In genomic region chr8:108993718-108994117, GRCm38 (mm10) we compare ENCODE assay signal across 17 mouse cellular contexts.
"Had no signal": no experiment of that assay in that cellular context is flagged by ENCODE, and none has a peak within 500 bp of the region (broad histone marks: within the 10 kb centered on the region; RNA-seq: fewer than 3 reads in every experiment).

No protein-coding gene starts in this region.

- H3K4me3 ChIP-seq: lung, embryonic 15.5 days; megakaryocyte, embryonic 14.5 days; midbrain, embryonic 13.5 days; midbrain, embryonic 15.5 days; neural tube, embryonic 12.5 days; stomach, embryonic 15.5 days had no signal

- DNase-seq: lung, adult 2 months; lung, postnatal 14 days; lung, postnatal 36 days; right cerebral cortex, postnatal 14 days; thymus, adult 2 months; thymus, postnatal 25 days; thymus, postnatal 4 days had no signal

- H3K4me2 ChIP-seq: lung, embryonic 15.5 days; midbrain, embryonic 11.5 days; midbrain, embryonic 13.5 days; midbrain, embryonic 15.5 days; neural tube, embryonic 12.5 days; stomach, embryonic 15.5 days had no signal

- H3K9me3 ChIP-seq: lung, embryonic 15.5 days; megakaryocyte, embryonic 14.5 days; midbrain, embryonic 13.5 days; midbrain, embryonic 15.5 days; neural tube, embryonic 12.5 days; stomach, embryonic 15.5 days had no signal

- H3K27me3 ChIP-seq: lung, embryonic 15.5 days; megakaryocyte, embryonic 14.5 days; midbrain, embryonic 13.5 days; midbrain, embryonic 15.5 days; neural tube, embryonic 12.5 days; stomach, embryonic 15.5 days had no signal

- H3K36me3 ChIP-seq: lung, embryonic 15.5 days; midbrain, embryonic 13.5 days; midbrain, embryonic 15.5 days; neural tube, embryonic 12.5 days; stomach, embryonic 15.5 days had no signal

- H3K9ac ChIP-seq: lung, embryonic 15.5 days; midbrain, embryonic 13.5 days; midbrain, embryonic 15.5 days; neural tube, embryonic 12.5 days; stomach, embryonic 15.5 days had no signal

- ATAC-seq: lung, postnatal 0 days; midbrain, embryonic 13.5 days; midbrain, embryonic 15.5 days had no signal

- H3K27ac ChIP-seq: lung, embryonic 15.5 days; macrophage; midbrain, embryonic 13.5 days; midbrain, embryonic 15.5 days; neural tube, embryonic 12.5 days; stomach, embryonic 15.5 days; stomach, postnatal 0 days had no signal

- H3K4me1 ChIP-seq: lung, embryonic 15.5 days; megakaryocyte, embryonic 14.5 days; midbrain, embryonic 13.5 days; neural tube, embryonic 12.5 days; stomach, embryonic 15.5 days had no signal
